Mouse (Mus musculus): ENCODE measurements around the gene Resp18.

The Resp18 gene

GRCm38 (mm10) chr1:75278228-75278627, at the start of gene Resp18:
Gene Resp18 (minus strand): TSS chr1:75278415.
- in situ Hi-C loops (cut with MboI; ENCODE audit: low sequenced_read_pairs) = no loop called here

GRCm38 (mm10) chr1:75327461-75327860, 49.2 kb upstream of the Resp18 start:
- in situ Hi-C loops (cut with MboI; ENCODE audit: low sequenced_read_pairs) = no loop called here

- in situ Hi-C loops (cut with MboI; ENCODE audit: low sequenced_read_pairs) = no loop called here
Measured at GRCm38 (mm10) chr1:75319166-75319565, 41.0 kb upstream of the Resp18 start.

- in situ Hi-C loops (cut with MboI; ENCODE audit: low sequenced_read_pairs) = no loop called here
Measured at GRCm38 (mm10) chr1:75318736-75319135, 40.5 kb upstream of the Resp18 start.

GRCm38 (mm10) chr1:75318301-75318700, 40.1 kb upstream of the Resp18 start:
- in situ Hi-C loops (cut with MboI; ENCODE audit: low sequenced_read_pairs) = no loop called here

GRCm38 (mm10) chr1:75317241-75318201, 39.3 kb upstream of the Resp18 start, which contains the start of gene Dnpep:
Gene Dnpep (minus strand): TSS chr1:75317990.
- in situ Hi-C loops (cut with MboI; ENCODE audit: low sequenced_read_pairs) = no loop called here

GRCm38 (mm10) chr1:75316861-75317240, 38.6 kb upstream of the Resp18 start:
- in situ Hi-C loops (cut with MboI; ENCODE audit: low sequenced_read_pairs) = no loop called here

- in situ Hi-C loops (cut with MboI; ENCODE audit: low sequenced_read_pairs) = no loop called here
Measured at GRCm38 (mm10) chr1:75315456-75316365, 37.5 kb upstream of the Resp18 start.

- in situ Hi-C loops (cut with MboI; ENCODE audit: low sequenced_read_pairs) = no loop called here
Measured at GRCm38 (mm10) chr1:75315011-75315410, 36.8 kb upstream of the Resp18 start.

GRCm38 (mm10) chr1:75311694-75312093, 33.5 kb upstream of the Resp18 start:
- in situ Hi-C loops (cut with MboI; ENCODE audit: low sequenced_read_pairs) = no loop called here

- in situ Hi-C loops (cut with MboI; ENCODE audit: low sequenced_read_pairs) = no loop called here
Measured at GRCm38 (mm10) chr1:75304662-75305061, 26.4 kb upstream of the Resp18 start.

- in situ Hi-C loops (cut with MboI; ENCODE audit: low sequenced_read_pairs) = no loop called here
Measured at GRCm38 (mm10) chr1:75294294-75294693, 16.1 kb upstream of the Resp18 start.

GRCm38 (mm10) chr1:75293331-75293701, 15.1 kb upstream of the Resp18 start:
- in situ Hi-C loops (cut with MboI; ENCODE audit: low sequenced_read_pairs) = no loop called here

- in situ Hi-C loops (cut with MboI; ENCODE audit: low sequenced_read_pairs) = no loop called here
Measured at GRCm38 (mm10) chr1:75292476-75293330, 14.5 kb upstream of the Resp18 start.

GRCm38 (mm10) chr1:75291321-75291720, 13.1 kb upstream of the Resp18 start:
- in situ Hi-C loops (cut with MboI; ENCODE audit: low sequenced_read_pairs) = no loop called here

- in situ Hi-C loops (cut with MboI; ENCODE audit: low sequenced_read_pairs) = no loop called here
Measured at GRCm38 (mm10) chr1:75290582-75290981, 12.4 kb upstream of the Resp18 start.

- in situ Hi-C loops (cut with MboI; ENCODE audit: low sequenced_read_pairs) = no loop called here
Measured at GRCm38 (mm10) chr1:75289888-75290431, 11.7 kb upstream of the Resp18 start.

- in situ Hi-C loops (cut with MboI; ENCODE audit: low sequenced_read_pairs) = no loop called here
Measured at GRCm38 (mm10) chr1:75289376-75289775, 11.2 kb upstream of the Resp18 start.

- in situ Hi-C loops (cut with MboI; ENCODE audit: low sequenced_read_pairs) = no loop called here
Measured at GRCm38 (mm10) chr1:75284911-75285310, 6.7 kb upstream of the Resp18 start.

GRCm38 (mm10) chr1:75283017-75283416, 4.8 kb upstream of the Resp18 start:
- in situ Hi-C loops (cut with MboI; ENCODE audit: low sequenced_read_pairs) = no loop called here

Measured in CH12F3 (cell line).